Mouse (Mus musculus) cerebellum, adult 2 months (tissue): ENCODE results near the gene Serac1.

Source experiments
- CTCF ChIP-seq: fragments of 200-500 bp; IDR thresholded peaks from 2 replicates; pipeline ENCODE4 v1.5.1; 2011; ENCODE audit warnings: low read depth, mild to moderate bottlenecking, control low read depth, low read length, moderate library complexity, borderline replicate concordance; ENCODE audit not compliant: insufficient read depth
- POLR2A ChIP-seq: fragments of 200-500 bp; IDR thresholded peaks from 2 replicates; pipeline ENCODE4 v1.6.1; 2011; ENCODE audit warnings: low read length, control low read depth, borderline replicate concordance; ENCODE audit not compliant: insufficient read depth

DNA sequence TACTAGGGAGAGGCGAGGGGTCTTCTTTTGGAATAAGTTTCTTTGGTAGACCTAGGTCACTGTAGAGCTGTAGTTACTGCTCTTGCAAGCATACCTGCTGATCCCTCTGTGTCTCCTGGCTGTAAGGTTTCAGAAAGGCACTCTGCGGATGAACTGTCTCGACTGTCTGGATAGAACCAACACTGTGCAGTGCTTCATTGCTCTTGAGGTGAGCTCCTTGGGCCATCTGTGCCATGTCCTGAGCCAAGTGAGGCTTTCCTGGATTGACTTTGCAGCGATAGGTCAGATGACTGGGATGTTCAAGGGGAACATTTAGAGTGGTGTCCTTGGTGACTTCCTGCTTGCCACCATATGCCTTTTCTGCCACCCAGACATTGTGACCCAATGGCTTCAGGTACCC is 69.9 kb downstream of the Serac1 start:
- TF ChIP-seq POLR2A (no peak), CTCF (no peak)
